Mouse (Mus musculus): Measurements from ENCODE around the gene Fam171a2.
A peak's percentile ranks its signal among the peaks of the same experiment; 100 is the strongest.

Fam171a2 gene

DNA sequence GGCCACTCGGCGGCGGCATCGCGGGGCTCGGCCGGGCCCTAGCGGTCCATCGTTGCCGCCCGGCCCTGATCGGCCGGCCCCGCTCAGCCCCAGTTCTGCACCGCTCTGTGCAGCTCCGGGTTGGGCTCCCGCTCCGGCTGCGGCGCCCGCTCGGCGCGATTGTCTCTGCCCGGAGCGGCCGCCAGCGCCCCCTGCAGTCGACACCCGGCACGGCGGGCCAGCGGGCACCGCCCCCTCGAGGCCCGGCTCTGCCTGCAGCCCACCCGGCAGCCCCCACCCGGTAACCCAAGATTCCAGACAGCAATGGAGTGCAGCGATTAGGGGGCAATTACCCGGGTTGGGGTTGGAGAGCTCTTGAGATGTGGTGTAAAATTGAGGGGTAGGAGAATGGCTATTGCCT, at the start of gene Fam171a2:
Gene Fam171a2 (minus strand): TSS at position 186 of the 400 bp plus-strand sequence.
- peak; percentile 77 to 84 for DNase-seq (ENCODE audit: low spot score in 2 of 2)

DNA sequence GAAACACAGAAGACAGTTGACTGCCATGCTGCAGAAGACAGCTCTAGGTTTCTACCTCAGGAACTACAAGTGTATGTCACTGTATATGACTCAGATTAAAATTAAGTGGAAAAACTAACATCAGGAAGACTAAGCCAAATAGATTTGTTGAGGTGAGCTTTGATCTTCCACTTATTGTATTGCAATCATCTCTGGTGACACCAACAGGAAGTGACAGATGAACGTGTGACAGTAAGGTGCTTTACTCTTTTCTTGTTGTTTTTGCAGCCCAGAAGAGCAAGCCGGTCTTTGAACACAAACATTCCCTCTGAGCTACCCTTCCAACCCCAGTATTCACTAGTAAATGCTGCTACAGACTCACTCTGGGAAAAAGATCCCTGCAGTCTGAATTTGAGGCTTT, 49.2 kb upstream of the Fam171a2 start:
- DNase-seq (ENCODE audit: low spot score in 2 of 2) = no peak

DNA sequence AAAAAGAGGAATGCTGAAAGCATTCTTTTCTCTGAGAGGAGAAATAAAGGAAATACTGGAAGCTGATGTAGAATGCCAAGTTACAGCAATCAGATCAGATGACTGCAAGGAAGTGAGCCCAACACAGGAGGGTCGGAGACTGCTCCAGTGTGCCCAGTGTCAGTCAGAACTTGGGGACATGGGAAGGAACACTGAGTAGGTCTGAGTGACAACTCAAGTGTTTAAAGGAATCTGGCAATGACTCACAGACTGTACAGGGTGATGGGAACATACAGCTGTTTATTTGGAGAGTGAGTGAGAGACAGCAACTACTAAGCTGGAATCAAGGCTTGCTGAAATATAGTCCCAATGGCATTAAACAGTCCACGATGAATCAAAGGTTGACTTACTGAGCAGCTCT, 48.7 kb upstream of the Fam171a2 start:
- DNase-seq (ENCODE audit: low spot score in 2 of 2) = no peak

DNA sequence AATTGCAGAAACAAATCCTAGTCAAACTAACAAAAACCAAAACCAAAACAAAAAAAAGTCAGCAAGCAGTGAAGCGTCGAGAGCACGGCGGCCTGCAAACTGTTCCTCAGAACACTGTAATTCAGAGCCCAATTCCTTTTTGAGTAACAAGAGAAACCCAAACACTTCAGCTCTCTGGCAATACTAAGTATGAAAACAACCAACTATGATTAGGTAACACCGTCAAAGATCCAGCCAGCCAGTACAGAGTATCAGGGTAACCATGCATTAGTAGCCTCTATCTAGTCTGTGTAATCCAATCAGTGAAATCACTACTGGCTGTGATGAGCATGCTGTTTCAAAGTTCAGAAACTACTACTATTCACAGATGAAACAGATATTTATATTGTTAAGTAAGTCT, 48.3 kb upstream of the Fam171a2 start:
- DNase-seq (ENCODE audit: low spot score in 2 of 2) = no peak

DNA sequence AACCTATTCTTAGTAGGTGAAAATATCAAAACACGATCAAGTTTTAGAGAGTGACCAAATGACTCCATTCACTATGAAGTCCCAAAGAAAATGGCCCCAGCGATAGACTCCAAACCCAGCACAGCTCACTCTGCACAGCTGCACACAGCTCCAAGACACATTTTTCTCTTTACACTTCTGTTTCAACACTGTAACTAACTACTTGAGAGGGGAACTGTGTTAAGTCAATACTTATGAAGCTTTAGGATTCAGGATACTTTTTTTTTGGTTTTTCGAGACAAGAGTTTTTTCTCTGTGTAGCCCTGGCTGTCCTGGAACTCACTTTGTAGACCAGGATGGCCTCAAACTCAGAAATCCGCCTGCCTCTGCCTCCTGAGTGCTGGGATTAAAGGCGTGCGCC, 47.6 kb upstream of the Fam171a2 start:
- no peak for DNase-seq (ENCODE audit: low spot score in 2 of 2)

DNA sequence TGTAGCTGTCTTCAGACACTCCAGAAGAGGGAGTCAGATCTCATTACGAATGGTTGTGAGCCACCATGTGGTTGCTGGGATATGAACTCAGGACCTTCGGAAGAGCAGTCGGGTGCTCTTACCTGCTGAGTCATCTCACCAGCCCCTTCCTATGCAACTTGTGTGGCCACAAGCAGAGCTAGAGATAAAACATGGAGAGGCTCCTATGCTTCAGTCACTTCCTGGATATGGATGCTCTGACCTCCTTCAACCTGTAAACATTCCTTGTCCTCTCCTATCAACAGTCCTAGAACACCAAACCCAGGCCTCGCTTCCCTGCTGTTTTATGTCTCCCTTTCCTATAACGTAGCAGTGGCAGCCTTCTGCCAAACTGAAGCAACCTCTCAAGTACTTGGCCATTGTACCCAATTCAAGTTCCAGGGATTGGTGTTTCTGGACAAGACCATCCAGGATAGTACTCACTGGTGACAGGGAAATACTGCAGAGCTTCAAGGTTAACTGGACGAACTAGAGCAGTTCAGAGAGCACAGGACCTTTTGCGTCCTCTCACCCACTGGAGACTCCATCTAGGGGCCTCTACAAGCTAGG, 46.7 kb upstream of the Fam171a2 start:
- DNase-seq (ENCODE audit: low spot score in 2 of 2) = no peak

DNA sequence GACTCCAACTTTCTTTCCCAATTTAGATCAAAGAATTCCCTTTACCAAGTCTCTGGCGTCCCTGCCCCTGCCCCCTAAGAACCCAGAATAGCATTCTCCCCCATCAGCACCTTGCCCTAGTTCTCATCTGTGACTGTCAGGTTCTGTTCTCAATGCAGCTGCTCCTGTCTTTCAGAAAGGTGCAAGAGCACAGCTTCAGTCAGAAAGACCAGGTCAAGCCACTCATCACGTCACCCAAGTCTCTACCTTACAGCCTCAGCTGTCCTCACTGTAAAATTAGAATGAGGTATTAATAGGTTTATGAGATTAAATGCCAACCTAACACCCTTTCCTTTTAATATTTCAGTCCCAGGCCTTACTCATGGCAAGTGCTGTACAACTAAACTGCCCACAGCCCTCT, 45.8 kb upstream of the Fam171a2 start:
- DNase-seq (ENCODE audit: low spot score in 2 of 2) = no peak

DNA sequence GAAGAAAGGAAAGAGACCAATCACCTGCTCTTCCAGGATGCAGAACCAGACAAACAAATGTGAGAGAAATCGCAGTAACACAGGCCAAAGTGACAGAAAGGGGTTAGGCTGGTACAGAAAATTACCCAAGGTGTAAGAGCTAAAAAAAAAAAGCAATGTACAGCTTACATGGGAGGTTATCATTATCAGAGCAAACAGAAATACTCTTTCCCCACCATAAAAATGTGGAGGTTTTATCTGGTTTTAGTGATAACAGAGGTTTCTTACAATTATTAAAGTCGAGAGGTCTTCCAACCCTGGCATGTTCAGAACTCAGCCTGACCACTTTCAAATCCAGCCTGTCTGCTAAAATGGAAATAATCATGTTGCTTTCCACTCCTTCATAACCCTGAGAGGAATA, 40.4 kb upstream of the Fam171a2 start:
- no peak for DNase-seq (ENCODE audit: low spot score in 2 of 2)

DNA sequence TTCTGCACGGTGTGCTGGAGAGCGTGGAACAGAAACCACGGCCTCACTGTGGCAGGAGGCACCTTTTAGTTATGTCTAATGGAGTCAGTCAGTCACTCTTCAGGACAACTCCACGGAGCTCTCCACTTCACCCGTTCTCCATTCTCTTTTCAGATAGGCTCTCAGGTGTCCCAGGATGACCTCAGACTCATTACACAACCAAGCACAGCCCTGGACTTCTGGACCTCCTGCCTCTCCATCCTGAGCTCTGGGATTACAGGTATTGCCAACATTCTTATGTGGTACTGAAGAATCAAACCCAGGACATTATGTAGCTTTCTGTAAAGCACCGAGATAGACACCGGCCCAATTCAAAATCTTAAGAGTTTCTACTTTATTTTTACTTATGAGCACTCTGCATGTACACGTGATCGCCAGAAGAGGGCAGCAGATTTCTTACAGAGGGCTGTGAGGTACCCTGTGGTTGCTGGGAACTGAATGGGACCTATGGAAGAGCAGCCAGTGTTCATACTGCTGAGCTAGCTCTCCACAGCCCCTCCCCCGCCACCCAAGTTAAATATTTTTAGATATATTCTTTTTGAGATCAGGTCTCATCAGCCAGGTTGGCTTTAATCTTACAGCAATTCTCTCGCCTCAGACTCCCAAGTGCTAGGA, 39.4 kb upstream of the Fam171a2 start:
- peak in 1 of 2 experiments; percentile 39 for DNase-seq (ENCODE audit: low spot score in 2 of 2)

DNA sequence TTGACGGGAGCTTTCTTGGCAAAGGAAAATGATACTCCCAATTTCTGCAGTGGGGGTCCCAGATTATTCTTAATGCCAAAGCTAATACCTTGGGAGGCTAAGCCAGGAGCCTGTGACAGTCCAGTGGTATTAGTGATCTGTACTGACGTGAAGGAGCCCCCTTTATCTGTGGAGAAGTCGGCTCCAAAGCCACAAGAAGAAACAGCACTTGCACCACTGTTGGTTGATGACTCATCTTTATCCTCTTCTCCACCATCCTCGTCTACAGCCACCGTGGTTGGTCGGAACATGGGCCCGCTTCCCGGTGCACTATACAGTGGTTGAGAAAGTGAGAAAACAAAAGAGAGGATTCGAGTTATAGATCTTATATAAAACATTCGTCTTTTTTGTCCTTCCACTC, 34.3 kb upstream of the Fam171a2 start:
- no peak for DNase-seq (ENCODE audit: low spot score in 2 of 2)

DNA sequence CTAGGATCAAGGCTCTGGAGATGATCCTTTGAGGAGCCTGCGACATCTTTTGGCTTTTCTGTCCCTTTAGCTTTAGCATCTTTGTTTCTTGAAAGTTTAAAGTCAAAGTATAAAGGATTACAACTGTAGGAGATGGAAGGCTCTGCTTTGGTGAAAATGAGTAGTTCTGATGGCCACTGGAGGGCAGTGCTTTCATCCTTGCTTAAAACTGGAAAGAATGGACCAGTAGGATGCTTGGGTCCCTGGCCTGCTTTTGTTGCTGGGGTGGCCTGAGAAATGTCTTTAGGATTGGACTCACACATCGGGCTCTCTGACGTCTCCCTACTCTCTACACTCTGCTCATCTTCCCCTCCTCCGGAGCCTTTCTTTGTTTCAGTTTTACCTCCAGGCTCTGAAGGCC, 33.4 kb upstream of the Fam171a2 start:
- no peak for DNase-seq (ENCODE audit: low spot score in 2 of 2)

DNA sequence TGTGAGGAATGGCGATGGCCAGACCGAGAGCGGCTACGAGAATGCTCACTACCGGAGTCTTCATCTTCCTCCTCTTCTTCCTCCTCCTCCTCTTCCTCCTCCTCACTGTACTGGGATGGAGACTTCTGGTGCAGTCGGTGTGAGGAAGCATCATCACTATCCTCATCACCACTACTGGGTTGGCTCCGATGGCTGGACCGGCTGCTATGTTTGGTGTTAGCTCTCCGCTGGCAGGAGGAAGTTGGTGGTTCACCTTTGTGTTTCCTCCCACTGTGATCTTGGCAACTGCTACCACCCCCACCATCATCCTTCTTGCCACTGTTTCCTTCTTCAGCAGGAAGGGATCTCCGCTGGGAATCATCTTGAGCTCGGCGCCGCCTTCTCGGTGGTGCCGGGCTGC, 32.6 kb upstream of the Fam171a2 start:
- no peak for DNase-seq (ENCODE audit: low spot score in 2 of 2)

DNA sequence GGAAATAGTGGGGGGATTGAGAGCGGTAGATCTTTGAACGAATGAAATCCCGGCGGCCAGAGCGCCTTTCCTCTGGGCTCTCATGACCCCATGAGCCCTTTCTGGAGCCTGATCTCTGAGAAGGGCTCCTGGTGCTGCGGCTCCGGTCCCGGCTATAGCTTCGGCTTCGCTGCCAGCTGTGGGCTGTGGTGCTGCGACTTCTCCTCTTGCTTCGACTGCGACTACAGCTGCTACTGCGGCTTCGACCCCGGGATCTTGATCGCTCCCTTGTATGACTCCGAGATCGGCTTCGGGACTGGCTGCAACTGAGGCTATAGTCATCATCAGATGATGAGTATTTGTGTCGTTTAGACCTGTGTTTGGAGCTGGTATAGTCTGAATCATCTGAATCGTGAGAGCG, 32.1 kb upstream of the Fam171a2 start:
- no peak for DNase-seq (ENCODE audit: low spot score in 2 of 2)

DNA sequence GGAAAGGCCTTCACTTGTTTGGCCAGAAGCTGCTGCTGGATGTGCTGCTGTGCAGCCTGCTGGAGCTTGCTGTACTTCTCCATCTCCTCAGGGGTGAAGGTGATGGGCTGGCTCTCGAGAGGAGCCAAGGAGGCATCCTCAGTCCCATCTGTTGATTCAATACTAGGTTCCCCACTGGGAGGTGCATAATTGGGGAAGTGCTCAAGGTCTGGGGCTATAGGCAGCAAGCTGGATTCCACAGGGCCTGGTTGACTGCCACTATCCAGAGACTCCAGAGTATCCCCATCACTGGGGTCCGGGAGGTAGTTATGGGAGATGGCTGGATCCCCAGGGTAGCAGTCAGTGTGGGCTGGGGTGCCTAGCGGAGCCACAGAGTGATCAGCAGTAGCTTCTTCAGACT, 31.2 kb upstream of the Fam171a2 start:
- no peak for DNase-seq (ENCODE audit: low spot score in 2 of 2)

DNA sequence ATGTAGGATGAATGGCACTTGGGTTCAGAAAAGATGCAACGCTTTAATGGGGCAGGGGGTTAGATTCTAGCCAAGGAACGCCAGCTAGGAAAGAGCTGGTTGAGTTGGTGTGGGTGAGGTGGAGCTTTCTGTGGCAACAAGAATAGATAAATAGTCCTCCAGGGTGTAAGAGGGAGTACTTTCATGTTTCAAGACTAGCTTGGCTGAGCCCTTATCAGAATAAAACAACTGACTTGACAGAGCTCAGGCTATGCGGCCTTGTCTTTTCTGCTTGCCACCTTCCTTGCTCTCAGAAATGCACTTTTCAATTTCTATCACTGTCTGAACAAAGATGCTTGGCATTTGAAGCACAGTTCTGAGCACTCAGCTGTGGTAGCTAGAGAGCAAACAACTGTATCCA, 27.5 kb upstream of the Fam171a2 start:
- no peak for DNase-seq (ENCODE audit: low spot score in 2 of 2)

DNA sequence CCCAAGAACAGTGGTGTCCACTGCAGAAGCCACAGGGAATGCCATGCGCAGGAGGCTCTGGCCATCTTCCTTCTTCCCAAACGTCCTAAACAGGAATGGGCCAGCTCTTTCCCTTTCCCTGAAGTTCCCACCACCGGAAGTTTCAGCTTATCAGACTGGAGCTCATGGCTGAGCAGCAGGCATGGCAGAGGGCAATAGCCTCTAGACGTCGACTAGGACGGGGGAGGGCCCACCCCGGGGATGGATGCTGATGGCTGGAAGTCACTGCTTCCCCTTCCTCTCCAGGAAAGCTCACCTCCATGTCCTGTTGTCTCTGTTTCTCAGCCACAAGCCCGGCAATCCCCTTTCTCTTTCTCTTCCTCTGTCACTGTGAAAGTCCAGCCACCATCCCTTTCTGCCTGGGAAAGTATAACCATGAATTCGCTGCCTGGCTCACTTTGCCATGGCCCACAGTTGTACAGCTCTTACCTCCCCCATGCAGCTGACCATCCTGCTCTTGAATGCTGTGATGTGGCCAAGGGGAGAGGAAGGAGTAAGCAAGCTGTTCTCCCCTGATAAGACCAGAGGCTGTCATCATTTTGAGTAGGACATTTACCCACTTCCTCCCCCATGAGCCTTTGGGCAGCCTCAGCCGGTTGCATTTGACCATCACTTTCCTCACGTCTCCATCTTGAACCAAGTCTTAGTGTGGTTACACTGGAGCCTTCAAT, 22.3 kb upstream of the Fam171a2 start, which contains the start of gene Itga2b:
Gene Itga2b (minus strand): TSS at position 475 of the 710 bp plus-strand sequence.
- no peak for DNase-seq (ENCODE audit: low spot score in 2 of 2)

DNA sequence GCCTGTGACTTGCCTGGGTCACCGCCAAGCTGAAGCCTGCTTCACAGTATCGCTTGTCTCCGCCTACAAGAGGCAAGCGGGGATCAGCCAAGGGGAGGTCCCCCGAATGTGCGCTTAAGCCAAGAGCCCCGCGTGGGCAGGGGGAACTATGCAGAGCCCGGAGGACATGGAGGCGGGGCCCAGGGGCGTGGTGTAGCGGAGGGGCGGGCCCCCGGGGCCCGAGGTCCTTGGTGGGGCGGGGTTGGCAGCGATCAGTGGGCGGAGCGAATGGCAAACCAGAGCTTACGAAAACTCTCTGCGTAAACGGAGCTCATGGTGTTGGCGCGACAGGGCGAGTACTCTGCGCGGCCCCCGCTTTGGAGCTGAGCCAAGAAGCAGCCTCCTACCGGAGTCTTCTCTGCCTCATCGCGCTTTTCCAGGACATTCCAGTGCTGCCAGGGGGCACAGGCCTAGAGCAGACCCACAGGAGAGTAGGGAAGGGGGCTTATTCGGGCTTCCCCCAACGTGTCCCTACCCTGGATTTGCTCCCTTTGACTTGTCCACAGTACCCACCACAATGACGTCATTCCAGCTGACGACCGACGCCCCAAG, 19.7 kb upstream of the Fam171a2 start:
- DNase-seq (ENCODE audit: low spot score in 2 of 2) = peak; percentile 92 to 95

DNA sequence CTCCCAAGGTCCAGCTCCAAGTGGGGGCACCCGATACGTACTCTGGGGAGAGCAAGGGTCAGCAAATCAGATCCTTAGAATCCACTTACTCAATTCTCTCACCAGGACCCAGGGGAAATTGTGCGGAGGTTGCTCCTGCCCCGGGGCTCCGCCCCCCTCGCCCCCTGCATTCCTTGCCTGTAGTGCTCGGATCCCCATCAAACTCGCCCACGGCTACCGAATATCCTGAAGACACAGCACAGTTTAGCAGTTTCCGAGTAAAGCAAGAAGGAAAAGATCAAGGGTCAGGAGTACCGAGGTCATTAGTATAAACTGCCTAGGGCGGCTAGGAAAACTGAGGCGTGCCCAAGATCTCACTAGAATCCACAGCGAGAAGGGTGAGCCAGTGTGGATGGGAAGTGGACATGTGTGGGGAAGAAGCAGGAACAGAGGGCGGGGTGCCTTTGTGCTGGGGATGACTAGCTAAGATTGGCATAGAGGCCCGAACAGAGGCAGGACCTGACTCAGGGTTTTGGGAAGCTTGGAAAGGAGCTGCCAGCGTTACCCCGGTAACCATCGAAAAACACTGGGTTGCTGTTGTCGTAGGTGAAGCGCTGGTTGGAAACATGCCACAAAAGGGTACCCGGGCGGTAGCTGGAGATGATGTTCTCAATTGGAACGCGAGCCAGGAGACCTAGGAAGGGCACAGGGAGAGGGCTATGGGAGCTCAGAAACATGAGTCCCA, 18.4 kb upstream of the Fam171a2 start:
- DNase-seq (ENCODE audit: low spot score in 2 of 2) = peak; percentile 68 to 69

DNA sequence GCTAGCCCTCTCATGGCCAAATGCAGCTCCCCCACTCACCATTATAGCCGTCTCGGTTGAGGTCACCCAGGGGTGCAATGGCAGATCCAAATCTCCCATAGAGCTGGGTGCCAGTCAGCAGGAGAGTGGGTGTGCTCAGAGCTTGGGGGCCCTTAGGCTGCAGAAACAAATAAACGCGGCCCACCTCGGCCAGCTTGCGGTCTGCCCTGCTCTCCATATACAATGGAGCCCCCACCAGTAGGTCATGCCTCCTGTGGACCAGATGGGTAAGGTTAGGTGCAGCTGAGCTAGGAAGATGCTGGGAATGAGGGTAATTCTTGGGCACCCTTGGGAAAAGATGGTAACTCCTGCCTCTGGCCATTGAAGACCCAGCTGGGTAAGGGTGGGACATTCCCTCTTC, 17.4 kb upstream of the Fam171a2 start:
- DNase-seq (ENCODE audit: low spot score in 2 of 2) = no peak

DNA sequence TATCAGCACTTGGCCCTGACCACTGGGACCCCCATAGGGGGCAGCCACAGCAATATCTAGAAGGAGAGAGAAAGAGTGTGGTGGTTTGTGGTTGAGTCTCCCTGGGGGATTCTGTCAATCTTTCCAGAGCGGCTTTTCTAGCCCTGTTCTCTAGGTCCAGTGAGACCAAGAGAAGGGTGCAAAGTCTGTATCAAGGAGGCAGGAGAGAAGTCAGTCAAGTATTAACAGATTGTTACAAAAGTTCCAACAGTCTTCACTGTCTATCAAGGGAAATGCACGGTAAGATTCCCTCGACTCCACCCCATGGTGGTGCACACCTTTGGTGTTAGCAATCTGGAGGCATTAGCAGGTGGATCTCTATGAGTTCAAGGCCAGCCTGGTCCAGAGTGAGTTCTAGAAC, 14.3 kb upstream of the Fam171a2 start:
- DNase-seq (ENCODE audit: low spot score in 2 of 2) = no peak

DNA sequence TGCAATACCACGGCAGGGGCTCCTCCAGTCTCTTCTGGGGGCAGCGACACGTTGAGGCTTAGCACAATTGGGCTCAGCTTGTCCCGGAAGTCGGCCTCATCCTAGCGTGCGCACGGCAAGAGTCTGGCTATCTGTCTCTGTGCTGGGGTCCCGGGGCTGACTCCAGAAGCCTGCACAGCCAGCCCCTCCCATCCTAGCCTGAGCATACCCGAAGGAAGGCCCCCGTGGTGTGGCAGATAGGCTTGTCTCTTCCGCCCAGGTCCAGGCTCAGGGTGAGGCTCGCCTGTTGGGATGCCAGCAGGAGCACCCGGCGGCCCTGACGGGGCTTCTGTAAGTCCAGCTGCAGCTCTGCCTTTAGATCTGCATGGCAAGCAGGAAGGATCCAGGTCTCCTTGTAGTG, 13.1 kb upstream of the Fam171a2 start:
- DNase-seq (ENCODE audit: low spot score in 2 of 2) = no peak

DNA sequence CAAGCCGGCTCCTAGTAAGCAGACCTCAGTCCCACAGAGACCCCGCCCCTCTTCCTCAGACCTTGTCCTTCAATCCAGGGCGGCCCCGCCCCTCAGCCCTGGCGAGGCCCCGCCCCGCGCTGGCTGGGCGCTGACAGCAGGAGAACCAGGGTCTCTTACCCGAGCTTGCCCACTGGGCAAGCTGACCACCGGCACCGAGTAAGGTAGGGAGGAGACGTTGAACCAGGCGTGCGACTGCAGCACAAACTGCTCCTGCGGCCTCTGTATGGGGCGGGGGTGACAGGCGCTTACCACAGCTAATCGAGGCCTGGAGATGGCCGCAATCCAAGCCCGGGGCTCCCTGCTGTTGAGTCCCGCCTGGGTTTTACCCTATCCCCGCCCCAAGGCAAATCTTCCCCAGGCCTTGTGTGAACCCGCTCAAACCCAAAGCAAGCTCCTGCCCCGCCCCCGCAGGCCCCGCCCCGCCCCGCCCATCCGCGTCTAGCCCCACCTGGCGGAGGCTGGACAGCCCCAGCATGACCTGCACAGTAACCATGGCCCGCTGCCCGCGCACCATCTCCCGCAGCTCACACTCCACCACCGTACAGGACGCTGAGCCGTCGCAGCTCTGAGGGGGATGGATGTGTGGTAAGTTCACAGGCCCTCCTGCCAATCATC, 8.4 kb upstream of the Fam171a2 start:
- peak; percentile 38 to 46 for DNase-seq (ENCODE audit: low spot score in 2 of 2)
